Mouse (Mus musculus) gastrocnemius, adult 2 months (tissue): ENCODE results near the gene Rasgrp4. TPM values are rescaled to one million over a fixed set of nuclear protein-coding genes. Genes with fewer than 3 reads are reported as not detected.

Experiments used
- DNase-seq: peaks from one replicate; pipeline ENCODE4 v3.0.0; 2022
- H3K27ac ChIP-seq: fragments of 200-600 bp; 2 replicates; pipeline ENCODE4 v1.8.1; 2022; ENCODE audit warnings: mild to moderate bottlenecking
- H3K4me3 ChIP-seq: fragments of 200-600 bp; 2 replicates; pipeline ENCODE4 v1.8.1; 2022; ENCODE audit warnings: mild to moderate bottlenecking, moderate library complexity
- CTCF ChIP-seq: fragments of 200-600 bp; IDR thresholded peaks from 2 replicates; pipeline ENCODE4 v1.8.1; 2022; ENCODE audit warnings: antibody characterized with exemption, mild to moderate bottlenecking, moderate library complexity
- intact Hi-C: fragments of 180-260 bp; cut with DNase I; formaldehyde crosslinking; loops from one replicate; pipeline ENCODE4 v1.15.1; 2025
- long read RNA-seq, 2 experiments: library from polyadenylated mRNA; stranded (forward); transcript quantifications; one replicate each; pipeline ENCODE4 v2.0.0; 2021
- total RNA-seq, 2 experiments: library from RNA; stranded (reverse); gene quantifications; 2 replicates each; pipeline ENCODE4 v1.2.3; 2021

Gene Rasgrp4
- under 1 TPM; 0.61 to 0.84 TPM for total RNA-seq
- long read RNA-seq, experiment 1, partial matches to known transcripts, result 1 of 1 reads
- long read RNA-seq, experiment 1, other reads (novel, unspliced or antisense), result 0 of 1 reads
- long read RNA-seq, experiment 2, result 0 reads

DNA sequence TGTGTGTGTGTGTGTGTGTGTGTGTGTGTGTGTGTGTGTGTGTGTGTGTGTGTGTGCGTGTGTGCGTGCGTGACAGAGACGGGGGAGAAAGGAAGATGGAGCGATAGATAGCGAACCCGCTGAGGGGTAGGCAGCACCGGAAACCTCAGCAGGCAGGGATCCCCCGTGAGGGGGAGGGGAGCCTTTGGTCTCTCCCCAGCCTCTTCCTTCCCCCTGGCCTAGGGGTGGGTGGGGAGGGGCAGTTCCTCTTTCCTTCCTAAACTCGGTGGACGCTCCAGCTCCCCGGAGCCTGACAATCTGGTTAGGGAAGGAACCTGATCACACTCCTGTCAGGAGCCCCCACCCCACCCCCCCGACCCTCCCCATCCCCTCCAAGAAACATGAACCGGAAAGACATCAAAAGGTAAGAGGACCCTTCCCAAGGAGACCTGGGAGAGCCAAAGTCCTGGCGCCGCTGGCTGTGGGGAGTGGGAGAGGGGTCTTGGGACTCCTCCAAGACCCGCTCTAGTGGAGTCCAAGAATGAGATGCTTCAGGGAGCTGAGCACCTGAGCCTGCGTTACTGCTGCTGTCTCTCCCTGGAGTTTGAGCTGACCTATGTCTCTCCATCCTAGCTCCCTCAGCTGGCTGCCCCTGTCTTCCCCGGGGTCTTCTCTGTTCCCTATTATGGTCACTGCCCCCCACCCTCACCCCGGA is at the start of gene Rasgrp4:
TSS of gene Rasgrp4 (plus strand) at position 159 of the 694 bp plus-strand sequence.
- Histone ChIP-seq H3K27ac (peak within 1 kb of the TSS; percentile 56; the same call in 1 of the 2 replicates), H3K4me3 (peak within 1 kb of the TSS; percentile 55)
- no peak for TF ChIP-seq CTCF
- no peak for DNase-seq
- intact Hi-C loops, result no loop called here

DNA sequence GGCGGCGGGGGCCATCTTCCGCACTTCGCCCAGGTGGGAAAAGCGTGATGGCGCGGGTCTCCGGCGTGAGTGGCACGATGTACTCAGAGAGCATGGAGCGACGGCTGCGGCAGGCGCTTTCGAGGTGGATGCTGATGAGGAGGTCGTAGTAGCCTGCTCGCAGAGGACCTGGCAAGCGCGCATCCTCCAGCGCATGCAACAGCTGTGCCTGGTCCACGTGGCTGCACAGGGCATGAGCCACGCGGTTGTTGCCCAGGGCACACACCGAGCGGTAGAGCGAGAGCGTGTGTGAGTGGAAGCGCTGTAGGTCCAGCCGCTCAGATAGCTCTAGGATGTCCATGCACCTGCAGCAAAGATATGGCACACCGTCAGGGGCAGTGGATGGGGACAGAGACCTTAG is 48.7 kb upstream of the Rasgrp4 start:
- TF ChIP-seq CTCF, result no peak
- peak; percentile 62 for DNase-seq
- Histone ChIP-seq H3K27ac (no peak overlapping the region), H3K4me3 (no peak overlapping the region)
- intact Hi-C loops, result no loop called here

DNA sequence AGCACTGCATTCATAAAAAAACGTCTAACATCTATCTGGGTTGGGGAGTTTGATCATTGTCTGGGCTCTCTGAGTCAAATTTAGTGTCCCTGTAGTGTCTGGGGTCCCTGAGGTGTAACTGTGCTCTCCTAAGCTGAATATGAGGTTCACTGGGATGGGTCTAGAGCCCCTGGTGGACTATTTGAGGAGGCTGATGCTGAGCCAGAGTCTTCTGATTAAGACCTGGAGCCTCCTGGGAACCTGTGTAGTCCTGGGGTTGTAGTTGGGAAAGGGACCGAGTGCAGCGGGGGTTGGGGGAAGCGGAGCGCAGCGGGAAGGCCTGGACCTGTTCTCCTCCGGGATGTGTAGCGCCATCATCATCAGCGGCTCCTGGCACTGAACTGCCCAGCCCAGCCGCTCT is 47.7 kb upstream of the Rasgrp4 start:
- no peak overlapping the region for H3K27ac ChIP-seq
- intact Hi-C loops, result no loop called here
- H3K4me3 ChIP-seq, result no peak overlapping the region
- DNase-seq, result peak; percentile 34
- TF ChIP-seq CTCF, result peak; percentile 17; the same call in 1 of the 2 replicates

DNA sequence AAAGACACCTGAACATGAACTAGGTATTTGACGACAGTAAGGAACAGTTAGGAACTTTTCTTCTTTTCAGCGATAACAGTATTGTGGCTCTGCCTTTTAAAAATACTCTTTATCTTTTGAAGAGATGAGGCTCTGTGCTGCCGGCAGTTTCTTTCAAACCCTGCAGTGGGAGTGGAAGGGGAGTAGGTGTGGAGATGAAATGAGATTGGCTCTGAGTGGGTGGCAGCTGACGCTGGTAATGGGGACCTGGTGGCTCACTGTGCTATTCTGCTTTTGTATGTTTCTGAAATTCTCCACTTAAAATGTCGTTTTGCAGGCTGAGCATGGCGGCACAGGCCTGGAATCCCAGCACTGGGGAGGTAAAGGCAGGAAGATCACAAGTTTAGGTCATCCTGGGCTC is 45.8 kb upstream of the Rasgrp4 start:
- Histone ChIP-seq H3K27ac (no peak overlapping the region), H3K4me3 (no peak overlapping the region)
- DNase-seq, result no peak
- intact Hi-C loops, result no loop called here
- TF ChIP-seq CTCF, result no peak

DNA sequence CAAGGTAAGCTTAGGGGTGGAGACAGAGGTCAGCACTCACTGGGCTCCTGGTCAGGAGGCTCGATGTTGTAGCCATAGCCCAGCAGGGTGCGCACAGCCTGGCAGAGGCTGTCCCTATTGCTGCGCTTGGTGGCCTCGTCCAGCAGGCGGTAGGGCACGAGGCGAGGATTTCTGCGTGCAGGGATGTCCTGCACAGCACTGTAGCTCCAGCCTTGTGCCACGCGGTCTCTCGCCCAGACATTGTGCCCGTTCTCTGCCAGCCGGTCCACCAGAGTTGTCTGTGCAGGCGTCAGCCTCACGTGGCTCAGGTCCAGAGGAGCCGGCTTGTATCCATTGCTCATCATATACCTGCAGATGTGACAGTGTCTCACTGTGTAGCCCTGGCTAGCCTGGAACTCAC is 37.5 kb upstream of the Rasgrp4 start:
- DNase-seq, result peak; percentile 56
- H3K27ac ChIP-seq, result 0 out of 2 replicates have a peak overlapping the region, but pooled peaks have one; percentile 8
- H3K4me3 ChIP-seq, result no peak overlapping the region
- no peak for TF ChIP-seq CTCF
- intact Hi-C loops, result no loop called here

DNA sequence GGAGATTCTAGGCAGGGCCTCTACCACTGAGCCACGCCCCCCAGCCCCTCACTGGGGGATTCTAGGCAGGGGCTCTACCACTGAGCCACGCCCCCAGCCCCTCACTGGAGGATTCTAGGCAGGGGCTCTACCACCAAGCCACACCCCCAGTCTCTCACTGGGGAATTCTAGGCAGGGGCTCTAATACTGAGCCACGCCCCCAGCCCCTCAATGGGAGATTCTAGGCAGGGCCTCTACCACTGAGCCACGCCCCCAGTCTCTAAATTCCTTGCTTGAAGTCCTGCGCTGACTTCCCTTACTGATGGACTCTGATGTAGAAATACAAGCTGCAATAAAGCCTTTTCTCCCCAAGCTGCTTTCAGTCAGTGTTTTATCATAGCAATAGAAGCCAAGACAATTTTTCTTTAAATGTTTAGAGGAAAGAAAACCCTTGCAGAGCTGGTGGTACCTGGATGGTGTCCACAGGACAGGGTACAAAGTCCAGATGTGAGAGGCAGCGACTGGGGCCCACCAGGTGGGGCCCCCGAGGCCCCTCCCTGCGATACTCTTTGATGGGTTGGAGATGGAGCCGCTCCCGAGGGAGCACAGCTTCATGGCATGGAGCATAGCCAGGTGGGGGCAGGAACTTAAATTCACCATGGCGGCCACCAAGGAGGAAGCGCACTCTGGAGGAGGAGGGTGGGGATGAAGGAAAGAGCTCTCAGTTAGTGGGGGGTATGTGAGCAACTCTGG is 33.2 kb upstream of the Rasgrp4 start:
- intact Hi-C loops, result no loop called here
- no peak for DNase-seq
- no peak for TF ChIP-seq CTCF
- Histone ChIP-seq H3K27ac (no peak overlapping the region), H3K4me3 (no peak overlapping the region)

DNA sequence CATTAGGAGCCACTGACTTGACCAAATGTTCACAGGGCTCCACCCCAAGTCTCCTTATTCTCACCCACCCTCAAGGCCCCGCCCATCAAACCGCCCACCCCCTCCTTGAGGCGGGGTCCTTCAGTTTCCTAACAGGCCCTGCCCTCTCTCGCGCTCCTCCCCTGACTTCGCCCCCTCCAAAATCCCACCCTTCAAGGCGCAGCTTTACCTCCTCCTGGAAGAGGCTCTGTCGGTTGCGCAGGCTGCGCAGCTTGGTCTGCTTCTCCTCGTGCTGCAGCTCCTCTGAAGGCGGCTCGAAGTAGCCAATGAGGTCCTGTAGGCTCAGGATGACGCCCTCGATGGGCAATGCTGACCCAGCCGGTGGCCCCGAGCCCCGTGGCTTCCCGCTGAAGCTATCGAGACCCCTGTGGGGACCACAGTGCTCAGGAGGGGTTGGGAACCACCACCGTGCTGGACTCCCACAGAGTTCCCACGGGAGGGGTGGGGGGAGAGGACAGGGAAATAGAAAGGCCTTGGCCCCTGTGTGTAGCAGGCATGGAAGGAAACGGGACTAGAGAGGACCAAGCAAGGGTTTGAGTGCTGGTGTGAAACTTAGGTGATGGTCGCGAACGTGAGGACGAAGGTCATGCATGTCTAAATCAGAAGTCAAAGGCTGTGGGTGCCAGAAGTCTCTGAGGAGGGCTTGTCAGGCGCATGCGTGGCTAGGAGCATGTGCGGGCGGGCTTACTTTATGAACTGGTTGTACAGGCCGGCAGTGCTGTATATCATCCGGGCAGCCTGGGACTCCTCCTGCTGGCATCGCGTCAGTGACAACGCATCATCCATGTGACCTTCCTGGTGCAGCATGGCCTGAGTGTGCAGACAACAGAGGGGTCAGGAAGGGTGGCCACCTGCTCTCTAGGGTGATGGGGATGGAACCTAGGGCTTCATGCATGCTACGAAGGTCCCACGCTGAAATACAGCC is 25.4 kb upstream of the Rasgrp4 start:
- no peak for TF ChIP-seq CTCF
- intact Hi-C loops, result no loop called here
- H3K4me3 ChIP-seq, result peak overlapping the region; percentile 50

DNA sequence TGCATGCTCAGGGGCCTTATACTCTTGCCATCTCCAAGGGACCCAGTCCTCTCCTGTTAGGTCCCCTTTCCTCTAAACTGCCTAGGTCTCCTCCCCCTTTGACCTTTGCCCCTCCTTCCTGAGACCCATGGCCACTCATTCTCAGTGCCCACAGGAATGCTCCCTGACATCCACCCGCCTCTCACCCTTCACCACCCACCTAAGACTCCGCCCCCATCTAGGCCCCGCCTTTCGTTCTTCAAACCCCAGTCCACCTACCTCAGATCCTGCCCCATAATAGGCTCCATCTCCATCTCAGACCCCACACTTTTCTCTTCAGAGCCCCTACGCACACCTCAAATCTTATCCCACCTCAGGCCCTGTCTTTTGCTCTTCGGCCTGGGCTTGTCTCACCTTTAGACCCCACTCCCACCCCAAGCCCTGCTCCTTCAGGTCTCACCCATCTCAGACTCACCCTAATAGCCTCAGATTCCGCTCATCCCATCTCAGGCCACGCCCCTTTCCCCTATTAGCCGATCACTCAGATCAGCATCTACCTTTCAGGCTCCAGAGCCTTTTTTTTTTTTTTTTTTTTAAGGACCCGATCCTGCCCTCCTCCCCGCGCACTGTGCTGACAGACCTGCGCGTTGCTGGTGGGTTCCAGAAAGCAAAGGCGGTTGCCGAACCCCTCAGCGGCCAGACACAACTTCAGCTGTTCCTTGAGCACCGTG is 16.4 kb upstream of the Rasgrp4 start:
- H3K4me3 ChIP-seq, result peak overlapping the region; percentile 72
- DNase-seq, result peak; percentile 42
- H3K27ac ChIP-seq, result peak overlapping the region; percentile 97
- intact Hi-C loops, result no loop called here
- TF ChIP-seq CTCF, result no peak

More for the DNA sequence above, 25.4 kb upstream of the Rasgrp4 start:
- H3K27ac ChIP-seq, result peak overlapping the region; percentile 72
- peak; percentile 73 for DNase-seq

DNA sequence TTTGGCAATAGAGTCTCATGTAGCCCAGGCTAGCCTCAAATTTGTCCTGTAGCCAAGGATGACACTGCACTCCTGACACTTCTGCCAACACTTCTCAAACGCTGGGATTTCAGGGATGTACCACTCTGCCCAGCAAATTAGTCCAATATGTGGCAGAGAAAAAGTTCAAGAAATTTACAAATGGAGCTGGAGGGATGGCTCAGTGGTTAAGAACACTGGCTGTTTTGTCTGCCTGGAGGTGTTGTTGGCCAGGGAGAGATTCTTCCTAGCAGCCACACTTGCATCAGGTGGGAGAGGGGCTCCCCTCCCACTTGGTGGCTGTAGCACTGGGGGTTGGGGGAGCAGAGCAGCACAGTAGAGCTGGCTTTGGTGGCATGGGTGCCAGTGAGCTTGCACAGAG is 15.1 kb upstream of the Rasgrp4 start:
- TF ChIP-seq CTCF, result no peak
- Histone ChIP-seq H3K4me3 (peak overlapping the region; percentile 72), H3K27ac (peak overlapping the region; percentile 97)
- intact Hi-C loops, result no loop called here
- DNase-seq, result peak; percentile 38

DNA sequence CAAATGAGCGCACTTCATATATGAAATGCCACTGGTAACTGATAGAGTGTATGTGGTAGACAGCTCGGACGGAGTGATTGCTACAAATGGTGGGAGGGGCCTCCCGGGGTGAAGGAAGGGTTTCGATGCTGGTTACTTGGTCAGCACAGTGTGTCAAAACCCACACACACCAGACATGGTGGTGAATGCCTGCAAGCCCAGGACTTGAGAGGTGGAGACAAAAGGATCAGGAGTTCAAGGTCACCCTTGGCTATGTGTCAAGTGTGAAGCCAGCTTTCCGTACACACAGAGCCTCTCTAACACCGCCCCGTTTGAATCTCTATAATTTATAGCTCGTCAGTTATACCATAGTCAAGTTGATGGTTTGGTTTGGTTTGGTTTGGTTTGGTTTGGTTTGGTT is 11.8 kb upstream of the Rasgrp4 start:
- TF ChIP-seq CTCF, result no peak
- intact Hi-C loops, result no loop called here
- DNase-seq, result no peak
- peak overlapping the region; percentile 72 for H3K4me3 ChIP-seq
- peak overlapping the region; percentile 97 for H3K27ac ChIP-seq

DNA sequence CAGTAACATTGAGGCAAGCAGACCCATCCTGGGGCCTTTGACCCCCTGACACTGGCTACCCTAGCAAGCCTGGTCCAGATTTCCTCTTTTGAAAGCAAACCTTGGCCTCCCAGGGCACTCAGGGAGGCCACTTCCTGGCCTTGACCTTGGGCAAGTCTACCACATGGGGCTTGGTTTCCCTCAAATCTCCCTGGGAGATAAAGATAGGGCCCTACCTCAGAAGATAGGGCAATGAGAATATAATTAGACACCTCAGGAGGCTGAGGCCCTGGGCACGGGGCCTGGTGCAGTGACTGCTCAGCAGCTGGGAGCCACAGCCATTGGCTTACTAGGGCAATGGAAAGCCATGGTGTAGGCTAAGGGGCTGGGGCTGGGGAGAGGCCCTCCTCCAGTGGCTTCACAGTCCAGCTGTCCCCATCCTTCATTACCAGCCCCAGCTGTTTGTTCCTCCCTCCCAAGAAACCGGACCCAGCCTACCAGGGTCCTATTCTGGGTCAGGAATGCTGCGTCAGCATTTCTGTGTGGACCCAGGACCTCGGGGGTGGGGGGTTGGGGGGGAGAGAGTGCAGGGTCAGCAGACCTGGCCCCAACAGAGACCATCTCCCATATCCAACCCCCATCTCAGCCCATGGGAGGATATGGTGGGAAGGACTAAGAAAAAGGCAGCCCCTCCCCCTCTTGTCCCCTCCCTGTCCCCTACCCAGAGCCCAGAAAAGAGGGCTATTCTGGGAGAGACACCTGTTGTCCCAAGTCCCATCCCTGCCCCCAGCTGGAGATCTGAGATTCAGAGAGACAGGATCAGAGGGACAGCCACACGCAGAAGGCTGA is 10.9 kb upstream of the Rasgrp4 start:
- no peak for TF ChIP-seq CTCF
- peak overlapping the region; percentile 97 for H3K27ac ChIP-seq
- peak overlapping the region; percentile 87 for H3K4me3 ChIP-seq
- peak; percentile 93 for DNase-seq
- intact Hi-C loops, result loop anchor here (2.0 kb wide), 1 partner anchor 55 kb away; no protein-coding TSS in a partner anchor
